Mouse (Mus musculus) hindbrain, embryonic 12.5 days (tissue): ENCODE results near the gene Syt9. TPM values are rescaled to one million over a fixed set of nuclear protein-coding genes. Genes with fewer than 3 reads are reported as not detected.

ENCODE experiments used
- ATAC-seq: fragments of 200-750 bp; cut with Nextera tagmentation; 2 replicates; pipeline ENCODE4 v1.8.0; 2017; ENCODE audit warnings: moderate TSS enrichment; ENCODE audit not compliant: low FRiP score
- H3K27ac ChIP-seq: fragments of 300-500 bp; sonication (generic); 2 replicates; pipeline ENCODE4 v1.5.1; 2016; ENCODE audit warnings: mild to moderate bottlenecking
- H3K27me3 ChIP-seq: fragments of 300-500 bp; sonication (generic); 2 replicates; pipeline ENCODE4 v1.6.1; 2016; ENCODE audit warnings: mild to moderate bottlenecking
- H3K36me3 ChIP-seq: fragments of 300-500 bp; sonication (generic); 2 replicates; pipeline ENCODE4 v1.6.1; 2016; ENCODE audit warnings: mild to moderate bottlenecking
- H3K4me1 ChIP-seq: fragments of 300-500 bp; sonication (generic); 2 replicates; pipeline ENCODE4 v1.6.1; 2016
- H3K4me2 ChIP-seq: fragments of 300-500 bp; sonication (generic); replicated peaks from 2 replicates; pipeline ENCODE4 v1.6.1; 2016; ENCODE audit warnings: mild to moderate bottlenecking
- H3K4me3 ChIP-seq: fragments of 300-500 bp; sonication (generic); 2 replicates; pipeline ENCODE4 v1.5.1; 2016; ENCODE audit warnings: mild to moderate bottlenecking
- H3K9ac ChIP-seq: fragments of 300-500 bp; sonication (generic); 2 replicates; pipeline ENCODE4 v1.6.1; 2016; ENCODE audit warnings: mild to moderate bottlenecking, moderate library complexity
- H3K9me3 ChIP-seq: fragments of 300-500 bp; sonication (generic); replicated peaks from 2 replicates; pipeline ENCODE4 v1.6.1; 2016; ENCODE audit warnings: mild to moderate bottlenecking
- WGBS: fragments of 180-500 bp; shearing (Covaris S2); methylation state at CpG from one replicate; pipeline ENCODE4 v1.1.7; 2016; 5-methylcytosine and 5-hydroxymethylcytosine counted together
- polyA plus RNA-seq: library from polyadenylated mRNA; unstranded; fragments of >200 nt; fragmentation: Nextera tagmentation; extraction: Ambion mirVana; gene quantifications from 2 replicates; pipeline ENCODE4 v1.2.1, GENCODE M21; 2016

Gene Syt9
- 5.1 and 6.3 TPM in 2 replicates for polyA plus RNA-seq

GRCm38 (mm10) chr7:107370232-107371125 lies at the start of gene Syt9:
Syt9 (plus strand) TSS chr7:107370728.
- H3K9me3 ChIP-seq: no peaks in the 10 kb centered on the region
- H3K9ac ChIP-seq: peak within 1 kb of the TSS; percentile 67
- H3K4me3 ChIP-seq: peak within 1 kb of the TSS; percentile 78
- H3K27me3 ChIP-seq: peaks cover 44% of the 10 kb centered on the region
- peak within 1 kb of the TSS; percentile 97 for H3K4me2 ChIP-seq
- no peaks in the 10 kb centered on the region for H3K36me3 ChIP-seq
- under 1% methylated on average over 41 of the region's 102 CpGs for WGBS
- peak; percentile 88 for ATAC-seq
- H3K27ac ChIP-seq: no peak within 1 kb of the TSS
- H3K4me1 ChIP-seq: peaks cover 6% of the 10 kb centered on the region; the same call in 1 of the 2 replicates

- WGBS: 93% methylated on average over 5 of the region's 5 CpGs
- Histone ChIP-seq H3K4me2 (no peak overlapping the region), H3K9me3 (no peaks in the 10 kb centered on the region), H3K27me3 (no peaks in the 10 kb centered on the region), H3K9ac (no peak overlapping the region), H3K36me3 (no peaks in the 10 kb centered on the region), H3K27ac (no peak overlapping the region), H3K4me3 (no peak overlapping the region), H3K4me1 (no peaks in the 10 kb centered on the region)
- no peak for ATAC-seq
These were observed 31.5 kb upstream of the Syt9 start for GRCm38 (mm10) chr7:107339013-107339412.

GRCm38 (mm10) chr7:107339560-107340057 lies 30.9 kb upstream of the Syt9 start:
- no peaks in the 10 kb centered on the region for H3K9me3 ChIP-seq
- no peak overlapping the region for H3K4me2 ChIP-seq
- H3K9ac ChIP-seq: no peak overlapping the region
- H3K27ac ChIP-seq: no peak overlapping the region
- H3K27me3 ChIP-seq: no peaks in the 10 kb centered on the region
- WGBS: 56% methylated on average over 3 of the region's 3 CpGs
- H3K36me3 ChIP-seq: no peaks in the 10 kb centered on the region
- no peak for ATAC-seq
- no peaks in the 10 kb centered on the region for H3K4me1 ChIP-seq
- H3K4me3 ChIP-seq: no peak overlapping the region

- WGBS: 71% methylated on average over 1 of the region's 1 CpGs
- Histone ChIP-seq H3K4me1 (no peaks in the 10 kb centered on the region), H3K36me3 (no peaks in the 10 kb centered on the region), H3K4me3 (no peak overlapping the region), H3K9ac (no peak overlapping the region), H3K27me3 (no peaks in the 10 kb centered on the region), H3K4me2 (no peak overlapping the region), H3K9me3 (no peaks in the 10 kb centered on the region), H3K27ac (no peak overlapping the region)
- no peak for ATAC-seq
These were observed 30.3 kb upstream of the Syt9 start for GRCm38 (mm10) chr7:107340221-107340620.

- WGBS: 58% methylated on average over 8 of the region's 8 CpGs
- Histone ChIP-seq H3K9me3 (no peaks in the 10 kb centered on the region), H3K4me1 (no peaks in the 10 kb centered on the region), H3K4me3 (no peak overlapping the region), H3K4me2 (no peak overlapping the region), H3K27me3 (no peaks in the 10 kb centered on the region), H3K27ac (no peak overlapping the region), H3K9ac (no peak overlapping the region), H3K36me3 (no peaks in the 10 kb centered on the region)
- 0 out of 2 replicates have a peak, but pooled peaks have one; percentile 48 for ATAC-seq
These were observed 28.9 kb upstream of the Syt9 start for GRCm38 (mm10) chr7:107341519-107342190.

GRCm38 (mm10) chr7:107349201-107349600 lies 21.3 kb upstream of the Syt9 start:
- no peak overlapping the region for H3K4me2 ChIP-seq
- H3K27ac ChIP-seq: no peak overlapping the region
- H3K4me3 ChIP-seq: no peak overlapping the region
- no peaks in the 10 kb centered on the region for H3K9me3 ChIP-seq
- no peak for ATAC-seq
- no peaks in the 10 kb centered on the region for H3K4me1 ChIP-seq
- H3K27me3 ChIP-seq: no peaks in the 10 kb centered on the region
- 74% methylated on average over 1 of the region's 1 CpGs for WGBS
- no peaks in the 10 kb centered on the region for H3K36me3 ChIP-seq
- H3K9ac ChIP-seq: no peak overlapping the region

- H3K36me3 ChIP-seq: no peaks in the 10 kb centered on the region
- 93% methylated on average over 3 of the region's 3 CpGs for WGBS
These were observed 8.4 kb upstream of the Syt9 start for GRCm38 (mm10) chr7:107362153-107362552.

GRCm38 (mm10) chr7:107362634-107363033 lies 7.9 kb upstream of the Syt9 start:
- Histone ChIP-seq H3K9ac (no peak overlapping the region), H3K36me3 (no peaks in the 10 kb centered on the region), H3K27ac (no peak overlapping the region), H3K4me1 (no peaks in the 10 kb centered on the region), H3K9me3 (no peaks in the 10 kb centered on the region), H3K4me2 (no peak overlapping the region), H3K4me3 (no peak overlapping the region), H3K27me3 (0 out of 2 replicates have a peak, but pooled peaks cover under 1% of the 10 kb centered on the region)
- 80% methylated on average over 3 of the region's 3 CpGs for WGBS
- ATAC-seq: no peak

More at GRCm38 (mm10) chr7:107362153-107362552, 8.4 kb upstream of the Syt9 start:
- H3K4me2 ChIP-seq: no peak overlapping the region
- H3K4me3 ChIP-seq: no peak overlapping the region
- no peak overlapping the region for H3K9ac ChIP-seq
- no peak overlapping the region for H3K27ac ChIP-seq
- H3K4me1 ChIP-seq: no peaks in the 10 kb centered on the region
- H3K9me3 ChIP-seq: no peaks in the 10 kb centered on the region
- no peak for ATAC-seq
- H3K27me3 ChIP-seq: no peaks in the 10 kb centered on the region

GRCm38 (mm10) chr7:107371126-107371920 lies 795 bp downstream of the Syt9 start:
- Histone ChIP-seq H3K4me3 (peak overlapping the region; percentile 78), H3K9ac (peak overlapping the region; percentile 67), H3K4me1 (peaks cover 6% of the 10 kb centered on the region; the same call in 1 of the 2 replicates), H3K9me3 (no peaks in the 10 kb centered on the region), H3K27ac (no peak overlapping the region), H3K36me3 (no peaks in the 10 kb centered on the region), H3K4me2 (peak overlapping the region; percentile 97), H3K27me3 (peaks cover 44% of the 10 kb centered on the region)
- ATAC-seq: peak; percentile 50
- WGBS: 3% methylated on average over 45 of the region's 45 CpGs

GRCm38 (mm10) chr7:107380562-107380961 lies 10.0 kb downstream of the Syt9 start:
- 87% methylated on average over 5 of the region's 5 CpGs for WGBS
- H3K4me1 ChIP-seq: no peaks in the 10 kb centered on the region
- ATAC-seq: no peak
- no peaks in the 10 kb centered on the region for H3K9me3 ChIP-seq
- H3K4me2 ChIP-seq: no peak overlapping the region
- H3K36me3 ChIP-seq: no peaks in the 10 kb centered on the region
- H3K9ac ChIP-seq: no peak overlapping the region
- no peak overlapping the region for H3K4me3 ChIP-seq
- no peaks in the 10 kb centered on the region for H3K27me3 ChIP-seq
- H3K27ac ChIP-seq: no peak overlapping the region

GRCm38 (mm10) chr7:107389604-107390003 lies 19.1 kb downstream of the Syt9 start:
- Histone ChIP-seq H3K9ac (no peak overlapping the region), H3K4me3 (no peak overlapping the region), H3K27ac (no peak overlapping the region), H3K4me2 (no peak overlapping the region), H3K27me3 (no peaks in the 10 kb centered on the region), H3K4me1 (no peaks in the 10 kb centered on the region), H3K36me3 (no peaks in the 10 kb centered on the region), H3K9me3 (no peaks in the 10 kb centered on the region)
- ATAC-seq: no peak

GRCm38 (mm10) chr7:107392749-107393148 lies 22.2 kb downstream of the Syt9 start:
- Histone ChIP-seq H3K4me3 (no peak overlapping the region), H3K27me3 (no peaks in the 10 kb centered on the region), H3K4me1 (no peaks in the 10 kb centered on the region), H3K9me3 (no peaks in the 10 kb centered on the region), H3K4me2 (no peak overlapping the region), H3K36me3 (no peaks in the 10 kb centered on the region), H3K9ac (no peak overlapping the region), H3K27ac (no peak overlapping the region)
- 70% methylated on average over 2 of the region's 2 CpGs for WGBS
- ATAC-seq: no peak
